Mouse (Mus musculus): ENCODE measurements at regions not wholly inside any gene's neighbourhood (a gene's known extent, or its start where the extent isn't known, plus 50 kb on each side); places are given as distances from the start of the nearest gene placed in this dataset.

GRCm38 (mm10) chr9:61031699-61032447 is 237.5 kb downstream of the Uaca start:
- peak; percentile 29; the same call in 1 of the 2 replicates for ATAC-seq (replicated peaks; ENCODE audit: insufficient number of reproducible peaks, low FRiP score, low TSS enrichment, poor library complexity, severe bottlenecking)

DNA sequence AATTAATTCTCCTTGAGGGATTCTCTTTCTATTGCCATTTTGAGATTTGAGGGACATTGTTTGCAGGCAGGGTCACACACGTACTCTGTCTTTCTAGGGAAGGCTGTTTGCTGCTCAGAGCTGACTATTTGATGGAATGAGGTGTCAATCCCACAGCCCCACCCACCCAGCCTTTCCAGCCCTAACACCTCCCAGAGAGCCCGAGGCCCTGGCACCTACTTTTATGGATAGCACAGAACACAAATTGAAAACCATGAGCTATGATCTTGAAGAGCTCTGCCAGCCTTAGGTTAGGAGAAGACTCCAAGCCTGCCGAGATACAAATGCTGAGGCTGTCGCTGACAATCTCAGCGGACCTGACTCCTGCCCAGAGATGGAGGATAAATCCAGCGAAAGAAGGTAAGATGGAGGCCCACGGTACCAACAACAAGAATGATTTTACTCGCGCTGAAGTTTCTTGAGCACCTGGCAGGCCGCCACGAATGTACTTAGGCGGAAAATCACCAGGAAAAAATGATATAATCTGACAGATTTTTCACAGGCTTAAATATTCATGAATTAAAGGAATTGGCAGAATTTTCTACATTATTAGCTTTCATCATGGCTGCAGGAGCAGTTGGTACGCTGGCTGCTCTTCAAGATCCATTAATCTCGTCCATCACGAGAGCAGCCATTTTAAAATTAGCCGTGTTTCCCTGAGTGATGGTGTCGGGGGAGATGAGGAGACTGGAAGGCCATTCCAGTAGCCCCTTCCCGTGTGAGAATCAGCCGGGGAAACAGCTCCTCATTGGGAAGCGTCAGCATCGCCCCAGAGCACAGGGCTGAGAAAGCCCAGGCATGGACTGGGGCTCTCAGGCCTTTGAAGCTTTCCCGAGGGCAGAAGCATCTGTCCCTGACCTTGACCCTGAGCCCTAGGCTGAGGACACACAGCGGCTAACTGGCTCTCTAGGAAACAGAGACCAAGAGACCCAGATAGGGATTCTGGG is 238.4 kb downstream of the Uaca start:
- no peak for ATAC-seq (replicated peaks; ENCODE audit: insufficient number of reproducible peaks, low FRiP score, low TSS enrichment, poor library complexity, severe bottlenecking)

GRCm38 (mm10) chr9:61033593-61033992 is 239.3 kb downstream of the Uaca start:
- no peak for ATAC-seq (replicated peaks; ENCODE audit: insufficient number of reproducible peaks, low FRiP score, low TSS enrichment, poor library complexity, severe bottlenecking)

- peak; percentile 47 for ATAC-seq (replicated peaks; ENCODE audit: insufficient number of reproducible peaks, low FRiP score, low TSS enrichment, poor library complexity, severe bottlenecking)
Observed at GRCm38 (mm10) chr9:61042063-61042462, 247.7 kb downstream of the Uaca start.

GRCm38 (mm10) chr9:61044983-61045382 is 250.6 kb downstream of the Uaca start:
- ATAC-seq (replicated peaks; ENCODE audit: insufficient number of reproducible peaks, low FRiP score, low TSS enrichment, poor library complexity, severe bottlenecking): no peak

DNA sequence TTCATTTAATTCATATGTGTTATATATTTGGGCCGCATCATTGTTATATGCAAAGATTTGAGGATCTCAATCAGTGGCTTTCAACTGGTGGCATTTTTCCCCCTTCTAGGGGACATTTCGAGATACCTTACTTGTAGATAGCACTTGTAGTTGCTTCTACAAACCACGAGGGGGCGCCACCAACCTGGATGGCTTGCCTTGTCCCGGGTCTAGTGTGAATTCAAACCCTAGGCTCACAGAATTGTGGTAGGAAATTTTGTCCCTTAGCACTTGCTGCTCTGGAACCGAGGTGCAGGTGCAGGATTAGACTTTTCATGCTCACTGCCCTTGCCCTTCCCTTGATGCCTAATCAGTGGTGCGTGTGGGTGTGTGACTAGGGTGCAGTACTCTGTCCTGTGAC is 252.2 kb downstream of the Uaca start:
- ATAC-seq (replicated peaks; ENCODE audit: insufficient number of reproducible peaks, low FRiP score, low TSS enrichment, poor library complexity, severe bottlenecking): no peak

GRCm38 (mm10) chr9:61047289-61047688 is 252.9 kb downstream of the Uaca start:
- ATAC-seq (replicated peaks; ENCODE audit: insufficient number of reproducible peaks, low FRiP score, low TSS enrichment, poor library complexity, severe bottlenecking): no peak

DNA sequence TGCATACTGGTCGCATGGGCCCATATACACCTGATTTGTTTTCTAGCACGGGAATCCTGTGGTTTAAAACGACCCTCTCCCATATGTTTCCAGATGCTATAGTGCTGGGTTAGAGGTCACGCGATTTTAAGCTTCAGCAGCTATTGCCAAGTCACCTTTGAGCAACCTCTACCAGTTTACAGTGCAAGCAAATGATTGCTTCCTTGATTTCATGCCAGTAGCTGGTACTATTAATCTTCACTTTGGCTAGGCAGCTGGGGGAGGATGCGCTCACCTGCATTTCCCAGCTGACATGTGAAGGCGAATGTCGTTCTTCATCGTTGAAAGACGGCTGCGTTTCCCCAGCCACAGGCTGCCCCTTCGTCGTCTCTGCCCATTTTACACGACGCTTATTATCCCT is 254.2 kb downstream of the Uaca start:
- ATAC-seq (replicated peaks; ENCODE audit: insufficient number of reproducible peaks, low FRiP score, low TSS enrichment, poor library complexity, severe bottlenecking): no peak

GRCm38 (mm10) chr9:61052621-61053020 is 258.3 kb downstream of the Uaca start:
- ATAC-seq (replicated peaks; ENCODE audit: insufficient number of reproducible peaks, low FRiP score, low TSS enrichment, poor library complexity, severe bottlenecking): no peak

DNA sequence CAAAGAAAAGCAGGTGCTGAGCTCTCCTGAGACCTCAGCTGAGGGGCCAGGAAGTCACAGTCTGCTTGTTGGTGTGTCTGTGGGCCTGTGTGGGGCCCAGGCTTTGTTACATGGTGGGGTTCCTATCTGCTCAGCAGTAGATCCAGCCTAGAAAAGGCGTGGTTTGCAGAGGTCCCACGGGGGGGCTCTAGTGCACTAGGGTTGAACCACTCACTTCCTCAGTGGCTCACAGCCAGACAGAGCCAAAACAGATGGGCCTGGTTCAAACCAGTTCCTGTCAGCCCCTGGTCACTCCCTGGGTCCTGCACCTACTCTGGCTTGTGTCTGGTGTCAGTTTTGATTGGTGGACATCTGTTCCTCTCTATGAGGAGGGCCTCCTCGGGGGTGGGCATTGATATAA is 260.1 kb downstream of the Uaca start:
- ATAC-seq (replicated peaks; ENCODE audit: insufficient number of reproducible peaks, low FRiP score, low TSS enrichment, poor library complexity, severe bottlenecking): peak; percentile 72

DNA sequence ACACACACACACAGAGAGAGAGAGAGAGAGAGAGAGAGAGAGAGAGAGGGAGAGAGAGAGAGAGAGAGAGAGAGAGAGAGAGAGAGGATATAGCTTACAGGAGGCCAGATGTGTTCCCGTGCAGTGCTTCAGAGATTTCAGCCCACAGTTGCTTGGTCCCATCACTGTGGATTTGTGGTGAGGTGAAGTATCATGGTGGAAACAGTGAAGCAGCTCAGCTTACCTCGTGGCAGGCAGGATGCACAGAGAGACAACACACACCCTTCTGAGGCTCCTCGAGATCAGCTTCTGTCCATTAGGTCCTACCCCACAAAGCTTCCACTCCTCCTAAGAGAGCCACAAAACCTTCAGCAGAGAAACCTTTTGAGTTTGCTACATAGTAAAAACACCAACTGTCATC is 261.1 kb downstream of the Uaca start:
- no peak for ATAC-seq (replicated peaks; ENCODE audit: insufficient number of reproducible peaks, low FRiP score, low TSS enrichment, poor library complexity, severe bottlenecking)

- ATAC-seq (replicated peaks; ENCODE audit: insufficient number of reproducible peaks, low FRiP score, low TSS enrichment, poor library complexity, severe bottlenecking): peak; percentile 14; the same call in 1 of the 2 replicates
Observed at GRCm38 (mm10) chr9:61055928-61056730, 261.8 kb downstream of the Uaca start.

DNA sequence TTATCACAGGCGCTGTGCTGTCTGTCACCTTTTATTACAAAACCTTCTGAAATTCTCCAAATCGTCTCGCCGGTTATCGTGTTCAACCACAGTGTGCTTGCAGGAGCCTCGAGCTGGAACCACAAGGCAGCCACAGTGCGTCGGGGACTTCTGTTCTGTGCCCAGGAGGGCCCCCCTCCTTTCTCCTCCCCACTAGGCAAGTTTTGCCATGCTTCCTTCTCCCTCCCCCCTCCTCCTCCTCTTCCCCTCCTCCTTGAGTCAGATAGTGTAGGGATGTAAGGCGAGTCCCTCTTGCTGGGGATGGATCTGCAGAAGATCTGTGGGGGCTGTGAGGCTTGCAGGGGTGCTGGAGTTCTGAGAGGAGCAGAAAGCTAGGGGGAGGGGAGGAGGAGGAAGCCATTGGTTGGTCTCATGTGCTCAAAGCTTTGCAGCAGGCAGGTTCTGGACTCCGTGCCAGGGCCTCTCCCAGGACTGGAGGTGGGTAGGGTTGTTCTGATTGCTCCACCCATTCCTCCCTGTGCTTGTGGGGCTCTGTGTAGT is 262.5 kb downstream of the Uaca start:
- ATAC-seq (replicated peaks; ENCODE audit: insufficient number of reproducible peaks, low FRiP score, low TSS enrichment, poor library complexity, severe bottlenecking): peak; percentile 8; the same call in 1 of the 2 replicates

GRCm38 (mm10) chr9:61059225-61059624 is 264.9 kb downstream of the Uaca start:
- no peak for ATAC-seq (replicated peaks; ENCODE audit: insufficient number of reproducible peaks, low FRiP score, low TSS enrichment, poor library complexity, severe bottlenecking)

- no peak for ATAC-seq (replicated peaks; ENCODE audit: insufficient number of reproducible peaks, low FRiP score, low TSS enrichment, poor library complexity, severe bottlenecking)
Observed at GRCm38 (mm10) chr9:61060958-61061357, 266.6 kb downstream of the Uaca start.

- no peak for ATAC-seq (replicated peaks; ENCODE audit: insufficient number of reproducible peaks, low FRiP score, low TSS enrichment, poor library complexity, severe bottlenecking)
Observed at GRCm38 (mm10) chr9:61064714-61065305, 270.5 kb downstream of the Uaca start.

DNA sequence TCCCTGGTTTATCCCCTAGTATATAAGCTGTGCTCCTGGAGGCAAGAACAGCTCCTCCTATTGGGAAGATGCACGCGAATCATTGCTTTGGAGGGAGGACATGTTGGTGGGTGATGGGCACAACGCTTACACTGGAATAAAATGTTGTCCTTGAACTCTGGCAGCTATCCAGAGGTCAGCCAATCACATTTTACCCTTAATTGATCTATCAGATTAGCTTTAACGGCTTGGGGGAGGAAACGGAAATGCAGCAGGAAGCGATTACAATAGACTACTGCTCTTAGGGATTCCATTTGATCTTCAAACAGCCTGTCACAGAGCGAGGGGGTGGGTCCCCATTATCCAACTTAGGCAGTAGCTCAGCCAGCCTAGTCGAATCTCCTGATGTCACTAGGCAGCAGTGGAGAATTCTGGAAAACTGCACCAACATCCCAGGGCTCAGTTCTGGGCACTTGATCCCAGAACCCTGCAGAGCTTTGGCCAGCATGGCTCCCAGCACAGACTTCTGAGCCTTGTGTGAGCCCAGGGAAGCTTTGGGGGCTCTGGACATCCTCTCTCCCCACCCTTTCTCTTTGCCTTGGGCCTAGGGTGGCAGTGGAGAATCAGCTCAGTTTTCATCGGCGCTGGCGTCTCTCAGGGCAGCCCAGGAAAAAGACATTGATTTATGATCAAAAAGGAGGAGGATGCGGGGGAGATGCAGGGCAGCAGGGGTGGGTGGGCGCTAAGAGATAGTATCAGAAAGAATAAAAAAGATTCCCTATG is 275.4 kb downstream of the Uaca start:
- no peak for ATAC-seq (replicated peaks; ENCODE audit: insufficient number of reproducible peaks, low FRiP score, low TSS enrichment, poor library complexity, severe bottlenecking)

DNA sequence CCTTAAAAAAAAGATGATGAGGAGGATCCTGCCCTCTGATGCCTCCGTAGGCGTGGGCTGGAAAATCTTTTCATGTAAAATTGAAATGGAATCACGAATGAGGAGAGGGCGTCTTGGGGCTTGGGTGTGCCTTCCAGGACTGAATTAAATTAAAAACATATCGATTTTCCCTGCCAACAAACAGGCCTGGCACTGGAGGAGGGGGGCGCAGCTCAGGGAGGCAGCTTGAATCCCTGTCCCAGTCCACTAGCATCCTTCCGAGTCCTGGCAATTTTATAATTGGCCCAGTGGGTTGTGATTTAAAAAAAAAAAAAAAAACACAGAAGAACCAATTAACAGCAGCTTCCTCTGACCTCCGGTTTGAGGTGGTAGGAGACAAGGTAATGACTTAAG is 276.0 kb downstream of the Uaca start:
- ATAC-seq (replicated peaks; ENCODE audit: insufficient number of reproducible peaks, low FRiP score, low TSS enrichment, poor library complexity, severe bottlenecking): no peak

Data from monocyte, adult 5-6 weeks (primary cell).